Mouse (Mus musculus) thymus, postnatal 36 days (tissue): ENCODE measurements around the gene Arf6.
"Not testable (repeated sequence)": the region's sequence is repeated elsewhere in the genome, so short reads cannot be mapped to it uniquely, and the experiment has no call there.

Experiments
- DNase-seq, 2 experiments: peaks; one replicate each; pipeline ENCODE4 v3.0.0; 2022; ENCODE audit warnings: mixed read lengths in 2 of 2

Gene Arf6

DNA sequence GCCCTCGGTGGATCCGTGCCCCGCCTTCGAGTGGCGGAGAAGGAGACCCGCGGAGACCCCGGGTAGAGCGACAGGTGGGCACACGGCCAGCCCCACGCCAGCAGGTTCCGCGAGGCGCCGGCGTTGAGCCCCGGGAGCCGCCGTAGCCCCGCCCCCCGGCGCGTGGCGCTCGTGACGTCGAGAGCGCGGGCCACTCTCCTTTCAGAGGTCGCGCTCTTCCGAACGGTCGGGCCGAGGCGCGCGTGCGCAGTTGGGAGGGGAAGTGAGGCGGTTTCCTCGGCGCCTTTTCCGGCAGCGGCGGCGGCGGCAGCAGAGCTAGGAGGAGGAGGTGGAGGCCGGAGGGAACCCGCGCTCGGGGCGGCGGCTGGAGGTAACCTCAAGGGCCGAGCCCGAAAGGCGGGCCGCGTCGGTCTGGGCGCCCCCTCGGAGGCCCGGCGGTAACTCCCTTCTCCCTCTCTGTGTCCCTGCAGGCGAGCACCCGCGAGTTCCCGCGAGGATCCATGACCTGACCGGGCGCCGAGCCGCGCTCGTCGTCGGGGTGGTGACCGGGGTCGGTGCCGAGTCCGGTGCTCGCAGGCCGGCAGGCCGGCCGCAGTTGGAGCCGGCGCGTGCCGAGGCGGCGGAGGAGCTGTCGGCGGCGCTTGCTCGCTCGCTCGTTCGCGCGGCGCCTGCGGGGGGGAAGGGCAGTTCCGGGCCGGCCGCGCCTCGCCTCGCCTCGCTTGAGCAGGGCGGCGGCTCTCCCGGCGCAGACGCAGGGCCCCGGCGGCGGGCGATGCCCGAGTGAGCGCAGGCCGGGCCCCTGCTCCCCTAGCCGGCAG is at the start of gene Arf6, which contains the start of gene Gm9887:
Arf6 (plus strand) TSS at position 297 of the 818 bp plus-strand sequence.
Gm9887 (minus strand) TSS at position 605 of the 818 bp plus-strand sequence.
- peak; percentile 98 to 99 for DNase-seq

DNA sequence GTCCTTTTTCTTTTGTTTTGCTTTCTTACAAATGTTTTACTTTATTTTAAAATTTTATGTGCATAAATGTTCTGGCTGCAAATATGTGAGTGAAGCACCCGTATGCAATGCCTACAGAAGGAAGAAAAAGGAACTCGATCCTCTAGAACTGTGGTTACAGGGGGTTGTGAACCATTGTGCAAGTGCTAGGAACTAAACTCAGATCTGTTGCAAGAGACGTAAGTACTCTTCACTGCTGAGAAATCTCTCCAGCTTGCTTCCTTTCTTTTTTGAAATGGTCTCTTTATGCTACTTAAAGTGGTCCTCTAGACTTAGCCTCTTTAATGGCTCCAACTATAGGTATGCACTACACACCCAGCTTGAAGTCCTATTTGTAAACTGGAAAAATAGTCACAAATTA is 40.8 kb upstream of the Arf6 start:
- DNase-seq: no peak

DNA sequence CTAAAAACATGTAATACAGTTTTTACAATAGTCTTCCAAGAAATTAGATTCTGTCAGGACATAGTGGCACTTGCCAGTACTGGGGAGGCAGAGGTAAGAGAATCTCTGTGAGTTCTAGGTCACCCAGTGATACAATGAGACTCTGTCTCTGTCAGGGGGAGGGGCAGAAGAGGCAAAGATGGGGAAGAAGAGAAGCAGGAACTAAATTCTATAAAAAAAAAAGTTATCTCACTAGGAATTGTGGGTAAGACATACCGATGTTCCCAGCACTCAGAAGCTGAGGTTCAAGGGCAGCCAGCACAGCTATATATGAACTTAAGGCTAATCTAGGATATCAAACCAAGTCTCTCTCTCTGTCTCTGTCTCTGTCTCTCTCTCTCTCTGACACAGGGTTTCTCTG is 39.8 kb upstream of the Arf6 start:
- DNase-seq: no peak

DNA sequence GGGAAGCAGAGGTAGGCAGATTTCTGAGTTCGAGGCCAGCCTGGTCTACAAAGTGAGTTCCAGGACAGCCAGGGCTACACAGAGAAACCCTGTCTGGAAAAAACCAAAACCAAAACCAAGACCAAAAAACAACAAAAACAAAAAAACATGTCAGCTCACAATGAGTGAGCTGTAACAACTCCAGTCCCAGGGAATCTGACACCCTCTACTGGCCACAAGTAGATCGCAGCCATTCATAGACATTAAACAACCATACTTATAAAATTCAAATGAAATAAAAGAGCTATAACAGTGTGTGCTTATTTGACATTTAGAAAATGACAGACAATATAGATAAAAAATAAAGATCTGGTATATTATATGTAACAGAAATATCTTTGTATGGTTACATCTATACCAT is 38.4 kb upstream of the Arf6 start:
- DNase-seq: peak; percentile 10 to 22

DNA sequence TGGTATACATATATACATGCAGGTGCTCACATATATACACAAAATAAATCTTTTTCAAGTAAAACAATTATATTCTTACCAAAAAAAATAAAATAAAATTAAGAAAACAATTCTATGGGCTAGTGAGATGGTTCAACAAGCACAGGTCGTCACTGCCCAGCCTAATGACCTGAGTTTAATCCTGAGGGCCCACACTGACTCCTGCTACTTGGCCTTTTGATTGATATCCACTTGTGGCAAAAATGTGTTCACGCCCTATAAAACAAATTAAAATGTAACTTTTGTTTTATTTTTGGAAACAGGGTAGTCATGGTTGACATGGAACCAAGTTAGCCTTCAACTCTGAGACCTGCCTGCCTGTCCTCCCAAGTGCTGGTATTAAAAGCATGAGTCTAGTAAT is 22.0 kb upstream of the Arf6 start:
- DNase-seq: no peak

DNA sequence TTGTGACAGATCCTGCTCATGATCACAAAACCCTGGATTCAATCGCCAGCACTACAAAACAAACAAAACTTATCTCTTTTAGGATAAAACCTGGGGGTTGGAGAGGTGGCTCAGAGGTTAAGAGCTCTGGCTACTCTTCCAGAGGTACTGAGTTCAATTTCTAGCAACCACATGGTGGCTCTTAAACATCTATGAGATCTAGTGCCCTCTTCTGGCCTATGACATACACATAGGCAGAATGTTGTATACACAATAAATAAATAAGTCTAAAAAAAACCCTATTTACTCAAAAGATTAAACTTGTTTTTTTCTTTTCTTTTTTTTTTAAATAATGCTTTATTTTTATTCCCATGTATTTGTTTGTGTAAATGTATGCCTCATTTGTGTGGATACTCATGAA is 20.3 kb upstream of the Arf6 start:
- DNase-seq: no peak

DNA sequence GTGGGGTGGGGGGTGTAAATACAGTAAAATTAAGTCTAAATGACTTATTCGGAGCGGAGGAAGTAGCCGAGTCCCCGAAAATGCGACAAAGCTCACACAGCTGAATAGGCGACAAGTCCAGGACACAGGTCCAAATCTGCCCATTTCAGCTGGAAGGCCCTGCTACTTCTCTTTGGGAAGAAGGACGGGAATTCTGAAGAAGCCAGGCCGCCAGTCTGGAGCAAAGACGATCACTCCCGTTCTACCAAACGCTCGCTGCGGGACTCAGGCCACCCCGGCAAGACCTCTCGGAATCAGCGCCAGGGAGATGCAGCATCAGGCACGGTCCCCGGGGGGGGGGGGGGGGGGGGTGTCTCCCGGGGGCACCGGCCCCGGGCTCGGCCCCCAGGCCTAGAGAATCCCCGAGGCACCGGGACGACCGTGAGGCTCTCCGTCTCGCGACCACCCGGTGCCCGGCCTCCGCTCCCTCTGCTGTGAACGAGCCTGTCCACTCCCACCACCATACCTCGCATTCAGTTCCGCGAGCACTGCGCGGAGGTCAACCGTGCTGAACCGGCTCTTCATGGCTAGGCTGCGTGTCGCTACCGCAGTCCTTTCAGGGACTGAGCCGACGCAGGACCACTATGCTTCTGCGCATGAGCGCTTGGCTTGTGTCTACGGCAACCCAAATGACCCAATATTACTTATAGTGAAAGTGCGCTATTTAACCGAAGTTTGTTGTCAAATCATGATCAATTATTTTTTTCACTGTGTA is 15.2 kb upstream of the Arf6 start, which contains the start of gene Nemf:
Nemf (minus strand) TSS at position 620 of the 754 bp plus-strand sequence.
- DNase-seq: peak; percentile 77 to 80

DNA sequence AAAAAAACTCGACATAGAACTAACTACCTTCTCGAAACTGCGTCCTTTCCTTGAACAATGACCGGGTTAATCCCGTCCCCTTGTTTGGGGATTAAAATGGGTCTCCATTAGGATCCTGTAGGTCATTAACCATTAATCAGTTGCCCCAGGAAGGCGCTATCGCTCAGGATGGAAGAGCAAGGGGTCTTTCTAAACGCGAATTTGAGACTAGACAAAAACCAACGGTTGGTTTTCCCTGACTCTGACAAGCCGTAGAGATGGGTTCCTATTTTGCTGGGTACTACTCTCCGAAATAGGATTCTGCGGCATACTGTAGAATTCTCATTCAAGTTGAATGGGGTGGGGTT is 14.7 kb upstream of the Arf6 start:
- no peak for DNase-seq

DNA sequence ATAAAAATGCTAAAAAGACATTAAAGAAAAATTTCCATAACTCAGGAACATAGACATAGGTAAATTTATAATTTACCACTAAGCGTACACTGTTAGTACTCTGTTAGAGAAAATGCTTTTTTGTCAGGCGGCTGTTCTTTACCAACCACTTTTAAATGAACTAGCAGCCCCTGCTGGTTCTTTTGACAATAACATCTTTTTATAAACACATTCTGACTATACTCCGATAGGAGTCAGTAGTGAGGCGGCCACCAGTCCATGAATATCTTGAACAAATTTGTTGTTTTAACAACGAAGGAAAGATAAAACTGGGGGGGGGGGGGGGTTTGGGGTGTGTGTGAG is 11.3 kb upstream of the Arf6 start:
- DNase-seq: peak; percentile 50 to 56

DNA sequence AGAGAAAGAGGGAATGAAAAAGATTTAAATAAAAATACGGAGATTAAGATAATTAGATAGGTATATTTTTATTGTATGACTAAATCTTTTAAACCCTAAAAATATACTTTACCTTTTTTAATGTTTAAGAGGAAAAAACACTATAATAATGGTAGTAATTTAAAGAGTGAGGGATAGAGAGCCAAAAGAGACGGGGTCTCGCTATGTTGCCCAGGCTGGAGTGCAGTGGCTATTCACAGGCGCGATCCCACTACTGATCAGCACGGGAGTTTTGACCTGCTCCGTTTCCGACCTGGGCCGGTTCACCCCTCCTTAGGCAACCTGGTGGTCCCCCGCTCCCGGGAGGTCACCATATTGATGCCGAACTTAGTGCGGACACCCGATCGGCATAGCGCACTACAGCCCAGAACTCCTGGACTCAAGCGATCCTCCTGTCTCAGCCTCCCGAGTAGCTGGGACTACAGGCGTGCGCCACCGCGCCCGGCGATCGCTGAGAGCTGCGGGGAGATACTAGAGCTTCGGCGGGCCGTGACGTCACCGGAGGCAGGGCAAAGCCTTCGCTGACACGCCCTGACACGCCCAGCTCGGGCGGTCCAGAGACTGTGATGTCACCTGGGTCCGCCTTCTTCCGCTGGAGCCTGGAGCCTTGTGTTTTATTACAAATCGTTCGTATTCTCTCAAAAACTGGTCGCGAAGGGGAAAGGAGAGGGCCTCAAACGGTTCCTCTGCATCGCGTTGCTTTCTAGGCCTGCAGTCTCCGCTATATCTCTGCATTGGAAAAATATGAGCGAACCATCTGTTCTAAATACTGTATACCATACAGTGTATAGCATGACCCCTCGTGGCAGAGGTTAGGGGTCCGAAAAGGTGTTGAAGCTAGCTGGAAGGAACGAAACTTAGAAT is 10.7 kb upstream of the Arf6 start:
- DNase-seq: peak; percentile 99

DNA sequence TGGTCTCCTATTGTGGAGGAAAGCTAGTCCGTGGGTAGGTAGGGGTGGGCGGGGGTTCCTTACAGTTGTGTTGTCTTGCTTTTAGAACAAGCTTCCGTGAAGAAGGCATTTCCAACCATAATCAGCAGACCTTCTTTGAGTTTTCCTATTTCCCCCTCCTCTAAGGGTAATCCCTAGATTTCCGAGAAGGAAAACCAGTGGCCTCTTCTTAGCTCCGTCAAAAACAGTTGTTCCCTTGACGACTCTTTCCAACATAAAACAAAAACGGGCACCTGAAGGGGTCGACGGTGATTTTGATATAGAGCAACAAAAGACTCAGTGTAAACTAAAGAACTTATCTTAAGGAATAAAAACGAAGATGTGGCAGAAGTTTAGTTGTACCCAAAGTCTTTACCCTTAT is 10.0 kb upstream of the Arf6 start:
- no peak for DNase-seq

DNA sequence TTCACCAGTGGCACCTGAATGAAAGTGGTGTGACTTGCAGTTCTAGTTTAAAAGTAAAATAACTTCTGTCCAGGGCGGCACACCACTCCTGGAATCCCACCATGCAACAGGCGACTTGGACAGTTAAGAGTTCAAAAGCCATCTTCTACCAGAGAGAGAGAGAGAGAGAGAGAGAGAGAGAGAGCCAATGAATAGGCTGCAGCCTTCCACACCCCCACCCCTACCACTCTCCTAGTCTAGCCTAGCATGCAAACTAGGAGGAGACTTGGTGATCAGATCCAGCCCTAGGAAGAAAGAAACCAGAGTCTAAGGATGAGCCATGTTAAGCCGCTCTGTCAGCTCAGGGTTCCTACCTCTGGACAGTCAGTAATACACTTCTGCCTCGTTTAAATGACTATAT is 9.6 kb upstream of the Arf6 start:
- no peak for DNase-seq

DNA sequence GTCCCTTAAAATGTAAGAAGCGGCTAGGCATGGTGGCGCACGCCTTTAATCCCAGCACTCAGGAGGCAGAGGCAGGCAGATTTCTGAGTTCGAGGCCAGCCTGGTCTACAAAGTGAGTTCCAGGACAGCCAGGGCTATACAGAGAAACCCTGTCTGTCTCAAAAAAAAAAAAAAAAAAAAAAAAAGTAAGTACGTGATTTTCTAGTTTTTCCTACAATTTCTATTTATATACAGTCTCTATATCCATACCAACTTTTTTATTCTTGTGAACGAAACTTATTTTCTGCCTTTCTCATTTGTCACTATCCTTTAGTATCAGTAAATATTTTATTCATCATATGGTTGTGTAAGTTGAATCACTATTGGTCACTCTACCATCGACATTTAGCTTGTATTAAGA is 8.8 kb upstream of the Arf6 start:
- not testable (repeated sequence) for DNase-seq

DNA sequence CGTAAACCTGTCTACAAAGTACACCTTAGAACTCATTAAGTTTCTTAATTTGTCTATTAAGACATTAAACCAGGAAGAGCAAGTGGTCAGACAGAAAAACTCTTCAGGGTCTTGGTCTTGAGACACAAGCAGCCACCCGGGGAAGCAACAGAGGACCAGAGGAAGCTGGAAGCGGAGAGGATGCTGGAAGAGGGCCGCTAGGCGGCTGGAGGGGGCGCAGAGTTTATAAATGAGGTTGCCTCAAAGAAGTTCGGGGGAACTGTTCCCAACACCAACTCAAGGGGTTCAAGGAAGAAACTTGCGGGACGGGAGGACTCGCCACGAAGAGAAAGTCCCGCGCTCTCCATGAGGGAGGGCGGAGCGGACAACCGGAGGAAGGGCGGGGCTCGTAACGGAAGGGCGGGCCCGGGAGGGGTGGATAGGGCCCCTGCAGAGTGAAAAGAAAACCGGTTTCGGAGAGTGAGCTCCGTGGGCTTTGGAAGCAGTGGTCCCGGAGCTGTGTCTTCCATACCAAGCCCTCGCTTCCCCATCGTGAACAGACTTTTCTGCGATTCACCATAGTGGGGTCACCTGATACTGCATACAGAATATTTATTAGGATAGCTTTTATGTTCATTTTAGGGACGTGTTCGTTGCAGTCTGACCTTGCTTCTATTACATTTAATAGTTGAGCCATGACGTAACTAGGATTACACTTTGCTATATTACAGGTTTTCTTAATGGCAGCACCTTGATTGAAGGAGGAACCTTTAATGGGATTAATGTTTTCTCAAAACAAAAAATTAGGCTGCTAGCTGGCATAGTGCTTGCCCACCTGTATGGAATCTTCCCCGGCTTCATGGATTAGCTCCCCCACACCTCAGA is 7.8 kb upstream of the Arf6 start:
- peak; percentile 84 for DNase-seq

DNA sequence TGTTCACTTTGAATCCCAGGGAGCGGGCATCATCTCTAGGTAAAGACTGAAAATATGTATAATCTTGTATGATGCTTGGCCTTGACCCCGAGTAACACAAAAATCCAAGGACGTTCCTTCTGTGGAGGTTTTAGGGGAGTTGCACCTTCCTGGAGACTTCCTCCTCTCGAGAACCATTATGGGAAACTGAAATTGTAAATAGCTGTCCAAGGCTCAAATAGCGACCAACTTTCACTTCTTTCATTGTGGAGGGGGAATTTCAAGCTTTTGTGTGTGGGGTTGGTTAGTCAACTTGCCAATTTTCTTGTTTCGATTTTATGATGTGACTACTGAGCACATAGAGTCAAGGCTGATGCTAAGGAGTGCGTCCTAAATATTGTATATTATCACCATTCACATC is 6.2 kb upstream of the Arf6 start:
- DNase-seq: no peak

DNA sequence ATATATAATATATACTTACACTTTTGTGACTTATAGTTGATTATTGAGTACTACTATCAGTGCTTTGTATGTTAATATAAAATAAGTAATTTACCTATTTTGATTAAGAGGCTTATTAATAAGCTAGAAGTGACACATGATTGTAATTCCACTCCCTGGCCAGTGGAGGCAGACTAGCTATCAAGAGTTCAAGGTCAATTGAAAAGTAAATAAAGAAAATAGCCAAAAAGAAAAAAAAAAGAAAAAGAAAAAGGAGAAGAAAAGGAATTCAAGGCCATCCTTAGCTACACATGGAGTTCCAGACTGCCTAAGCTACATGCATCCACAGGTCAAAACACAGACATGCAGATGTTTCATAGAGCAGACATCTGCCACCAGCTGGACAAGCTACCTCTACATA is 5.5 kb upstream of the Arf6 start:
- DNase-seq: no peak

DNA sequence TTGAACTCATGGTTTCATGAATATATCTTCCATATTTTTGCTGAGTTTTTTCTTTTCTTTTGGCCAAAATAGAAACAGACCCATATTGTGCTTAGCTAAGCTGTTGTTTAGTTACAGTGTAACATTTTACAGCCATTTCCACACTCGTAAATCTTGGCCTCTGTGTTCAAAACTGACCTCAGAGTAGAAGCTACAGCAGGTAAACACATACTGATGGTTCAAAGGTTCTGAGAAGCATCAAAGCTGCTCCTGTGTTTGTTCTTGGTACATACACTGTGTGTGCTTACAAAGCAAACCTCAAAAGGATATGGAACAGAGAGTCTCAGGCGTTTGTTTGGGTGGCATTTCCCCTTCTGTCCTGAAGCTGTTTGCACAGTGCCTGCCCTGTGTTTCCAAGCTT is 4.4 kb upstream of the Arf6 start:
- no peak for DNase-seq

DNA sequence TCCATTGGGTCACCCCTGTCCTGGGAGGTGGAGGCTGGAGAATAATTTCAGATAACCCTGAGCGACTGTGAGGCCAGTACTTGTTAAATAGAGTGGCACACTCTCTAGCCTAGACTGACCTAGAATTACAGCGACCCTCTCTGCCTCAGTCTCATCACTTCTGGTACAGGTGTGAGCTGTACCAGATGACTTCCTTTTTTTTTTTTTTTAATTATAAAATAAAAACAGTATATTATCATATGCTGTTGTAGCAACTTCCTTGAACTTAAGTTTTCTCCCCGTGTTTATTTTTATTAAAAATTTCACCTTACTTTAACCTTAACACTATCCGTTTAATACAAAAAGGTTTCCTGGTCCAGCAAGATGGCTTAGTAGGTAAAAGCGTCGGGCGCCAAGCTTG is 1.0 kb upstream of the Arf6 start:
- no peak for DNase-seq

DNA sequence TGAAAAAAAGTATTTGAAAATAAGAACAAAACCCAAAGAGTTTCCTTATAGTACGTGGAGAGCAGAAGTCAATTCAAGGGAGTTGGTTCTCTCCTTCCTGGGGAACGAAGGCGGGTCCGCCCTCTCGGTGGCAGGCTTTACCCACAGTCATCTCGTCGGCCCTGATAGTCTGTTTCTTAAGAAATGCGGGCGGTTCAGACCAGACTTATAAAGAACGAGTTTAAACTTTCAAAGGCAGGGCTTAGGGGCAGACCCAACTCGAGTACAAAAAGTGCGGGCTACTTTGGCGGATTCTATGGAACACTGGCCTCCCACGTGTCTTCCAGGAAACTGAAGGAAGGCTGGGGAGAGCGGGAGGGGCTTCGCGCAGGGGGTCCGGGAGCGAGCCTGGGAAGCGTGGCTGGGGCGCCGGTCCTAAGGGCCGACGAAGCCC is 513 bp upstream of the Arf6 start:
- DNase-seq: peak; percentile 79 to 82

DNA sequence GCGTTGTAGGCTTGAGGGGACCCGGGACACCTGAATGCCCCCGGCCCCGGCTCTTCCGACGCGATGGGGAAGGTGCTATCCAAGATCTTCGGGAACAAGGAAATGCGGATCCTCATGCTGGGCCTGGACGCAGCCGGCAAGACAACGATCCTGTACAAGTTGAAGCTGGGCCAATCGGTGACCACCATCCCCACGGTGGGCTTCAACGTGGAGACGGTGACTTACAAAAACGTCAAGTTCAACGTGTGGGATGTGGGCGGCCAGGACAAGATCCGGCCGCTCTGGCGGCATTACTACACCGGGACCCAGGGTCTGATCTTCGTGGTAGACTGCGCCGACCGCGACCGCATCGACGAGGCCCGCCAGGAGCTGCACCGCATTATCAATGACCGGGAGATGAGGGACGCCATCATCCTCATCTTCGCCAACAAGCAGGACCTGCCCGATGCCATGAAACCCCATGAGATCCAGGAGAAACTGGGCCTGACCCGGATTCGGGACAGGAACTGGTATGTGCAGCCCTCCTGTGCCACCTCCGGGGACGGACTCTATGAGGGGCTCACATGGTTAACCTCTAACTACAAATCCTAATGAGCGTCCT is 881 bp downstream of the Arf6 start:
- DNase-seq: no peak

DNA sequence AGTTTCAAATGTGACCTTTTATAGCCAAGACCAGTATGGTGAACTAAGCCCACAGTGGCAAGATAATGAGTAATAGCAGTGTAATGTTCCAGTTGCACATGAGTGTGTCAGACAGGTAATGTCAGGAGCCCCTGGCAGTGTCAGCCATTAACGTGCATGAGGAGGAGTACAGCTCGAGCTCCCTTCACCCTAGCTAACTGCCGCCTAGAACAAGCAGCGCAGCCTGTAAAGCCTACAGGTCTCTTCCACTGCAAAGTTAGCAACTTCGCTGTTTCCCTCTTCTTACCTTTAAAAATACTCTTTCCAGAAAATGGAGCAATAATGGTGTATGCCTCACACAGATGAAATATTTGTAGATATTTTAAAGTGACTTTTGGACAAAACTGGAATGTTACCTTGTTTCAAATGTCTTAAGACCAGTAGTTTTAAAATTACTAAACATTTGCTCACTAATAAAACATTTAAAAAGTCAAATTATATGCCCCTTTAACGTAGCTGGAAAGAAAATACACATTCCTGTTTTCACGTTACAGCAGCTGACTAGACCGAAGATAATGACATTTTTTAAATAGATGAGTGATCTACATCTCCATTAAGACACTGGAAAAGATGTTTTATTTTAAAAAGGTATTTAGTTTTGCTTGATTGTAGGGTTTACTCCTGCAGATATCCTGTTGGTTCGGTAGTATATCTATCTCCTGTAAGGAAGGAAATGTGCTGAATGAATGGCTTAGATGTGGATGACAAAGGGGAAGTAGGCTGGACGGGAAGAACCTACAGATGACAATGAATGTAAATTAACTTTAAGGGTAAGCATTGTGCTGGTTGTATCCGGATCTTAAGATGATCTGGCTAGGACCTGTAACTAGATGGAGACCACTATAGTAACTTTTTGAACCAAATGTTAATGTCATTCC is 2.2 kb downstream of the Arf6 start:
- DNase-seq: peak; percentile 24 to 27
